Mouse (Mus musculus) heart, adult 2 months (tissue): ENCODE results near the gene Specc1. TPM values are rescaled to one million over a fixed set of nuclear protein-coding genes. Genes with fewer than 3 reads are reported as not detected.

Source experiments
- DNase-seq, 2 experiments: peaks; one replicate each; pipeline ENCODE4 v3.0.0; 2021
- H3K27ac ChIP-seq: fragments of 200-600 bp; 2 replicates; pipeline ENCODE4 v1.8.1; 2022
- H3K27me3 ChIP-seq: fragments of 200-500 bp; 2 replicates; pipeline ENCODE4 v1.6.1; 2012; ENCODE audit warnings: mild to moderate bottlenecking, low read length, inconsistent platforms, mixed read lengths; ENCODE audit not compliant: control insufficient read depth, insufficient read depth
- H3K36me3 ChIP-seq: fragments of 200-500 bp; 2 replicates; pipeline ENCODE4 v1.6.1; 2012; ENCODE audit warnings: low read length, inconsistent platforms; ENCODE audit not compliant: control insufficient read depth, insufficient read depth
- H3K4me1 ChIP-seq: fragments of 200-500 bp; 2 replicates; pipeline ENCODE4 v1.6.1; 2011; ENCODE audit warnings: low read length; ENCODE audit not compliant: control insufficient read depth, insufficient read depth
- H3K4me3 ChIP-seq: fragments of 200-600 bp; 2 replicates; pipeline ENCODE4 v1.8.1; 2022
- H3K79me2 ChIP-seq: fragments of 200-500 bp; replicated peaks from 2 replicates; pipeline ENCODE4 v1.6.1; 2012; ENCODE audit warnings: mild to moderate bottlenecking, inconsistent platforms, low read length, moderate library complexity, mixed read lengths; ENCODE audit not compliant: control insufficient read depth, insufficient read depth
- H3K9ac ChIP-seq: fragments of 200-500 bp; 2 replicates; pipeline ENCODE4 v1.6.1; 2012; ENCODE audit warnings: low read depth, mild to moderate bottlenecking, control low read depth, inconsistent platforms, low read length, mixed read lengths
- CTCF ChIP-seq: fragments of 200-600 bp; IDR thresholded peaks from 2 replicates; pipeline ENCODE4 v1.8.1; 2022; ENCODE audit warnings: antibody characterized with exemption, mild to moderate bottlenecking, moderate library complexity
- EP300 ChIP-seq: fragments of 200-500 bp; IDR thresholded peaks from 2 replicates; pipeline ENCODE4 v1.6.1; 2011; ENCODE audit warnings: low read depth, low read length, control low read depth; ENCODE audit not compliant: insufficient read depth
- POLR2A ChIP-seq: fragments of 200-500 bp; IDR thresholded peaks from 2 replicates; pipeline ENCODE4 v1.6.1; 2011; ENCODE audit warnings: mild to moderate bottlenecking, low read depth, low read length, control low read depth; ENCODE audit not compliant: insufficient read depth
- WGBS: fragments of 180-500 bp; shearing (Covaris S2); methylation state at CpG from one replicate; pipeline ENCODE4 v1.1.7; 2018; 5-methylcytosine and 5-hydroxymethylcytosine counted together
- intact Hi-C: fragments of 180-260 bp; cut with DNase I; formaldehyde crosslinking; loops from one replicate; pipeline ENCODE4 v1.15.1; 2025
- polyA plus RNA-seq: library from polyadenylated mRNA; depleted of rRNA; stranded (reverse); fragments of >200 nt; gene quantifications from 2 replicates; pipeline ENCODE4 v1.2.3, GENCODE M21; 2012
- total RNA-seq, 2 experiments: library from RNA; stranded (reverse); gene quantifications; 2 replicates each; pipeline ENCODE4 v1.2.3; 2021

Gene Specc1
- total and polyA plus RNA-seq, 3 experiments, result 3.5 to 21.6 (median 4.6) TPM

GRCm38 (mm10) chr11:62166503-62166902 is 209.9 kb downstream of the Specc1 start:
- H3K36me3 ChIP-seq, result no peaks in the 10 kb centered on the region
- no peaks in the 10 kb centered on the region for H3K79me2 ChIP-seq
- no peak for DNase-seq
- intact Hi-C loops, result no loop called here
- H3K4me3 ChIP-seq, result no peak overlapping the region
- no peak overlapping the region for H3K27ac ChIP-seq
- TF ChIP-seq EP300 (no peak), POLR2A (no peak), CTCF (no peak)
- WGBS, result 87% methylated on average over 3 of the region's 3 CpGs
- no peak overlapping the region for H3K9ac ChIP-seq
- H3K27me3 ChIP-seq, result no peaks in the 10 kb centered on the region
- H3K4me1 ChIP-seq, result no peaks in the 10 kb centered on the region

GRCm38 (mm10) chr11:62168146-62168545 is 211.6 kb downstream of the Specc1 start:
- WGBS, result 93% methylated on average over 3 of the region's 3 CpGs
- Histone ChIP-seq H3K27me3 (no peaks in the 10 kb centered on the region), H3K4me1 (no peaks in the 10 kb centered on the region), H3K27ac (no peak overlapping the region), H3K36me3 (no peaks in the 10 kb centered on the region), H3K9ac (no peak overlapping the region), H3K4me3 (no peak overlapping the region), H3K79me2 (no peaks in the 10 kb centered on the region)
- DNase-seq, result no peak
- intact Hi-C loops, result no loop called here
- no peak for TF ChIP-seq CTCF
- TF ChIP-seq POLR2A, result no peak
- TF ChIP-seq EP300, result no peak

- H3K9ac ChIP-seq, result no peak overlapping the region
- H3K4me1 ChIP-seq, result no peaks in the 10 kb centered on the region
- H3K27me3 ChIP-seq, result no peaks in the 10 kb centered on the region
- H3K4me3 ChIP-seq, result no peak overlapping the region
- intact Hi-C loops, result no loop called here
- H3K27ac ChIP-seq, result no peak overlapping the region
- no peaks in the 10 kb centered on the region for H3K36me3 ChIP-seq
- 83% methylated on average over 10 of the region's 10 CpGs for WGBS
- no peak for DNase-seq
- TF ChIP-seq EP300, result no peak
- TF ChIP-seq POLR2A, result no peak
- TF ChIP-seq CTCF, result no peak
- no peaks in the 10 kb centered on the region for H3K79me2 ChIP-seq
Observed at GRCm38 (mm10) chr11:62177395-62178113, 221.0 kb downstream of the Specc1 start.

GRCm38 (mm10) chr11:62180791-62181190 is 224.2 kb downstream of the Specc1 start:
- DNase-seq, result no peak
- Histone ChIP-seq H3K9ac (no peak overlapping the region), H3K27ac (no peak overlapping the region), H3K4me3 (no peak overlapping the region), H3K4me1 (no peaks in the 10 kb centered on the region), H3K79me2 (no peaks in the 10 kb centered on the region), H3K36me3 (no peaks in the 10 kb centered on the region), H3K27me3 (no peaks in the 10 kb centered on the region)
- intact Hi-C loops, result no loop called here
- 91% methylated on average over 6 of the region's 6 CpGs for WGBS
- TF ChIP-seq POLR2A (no peak), CTCF (no peak), EP300 (no peak)

GRCm38 (mm10) chr11:62184900-62185299 is 228.3 kb downstream of the Specc1 start:
- Histone ChIP-seq H3K9ac (no peak overlapping the region), H3K27ac (no peak overlapping the region), H3K27me3 (no peaks in the 10 kb centered on the region), H3K79me2 (no peaks in the 10 kb centered on the region), H3K36me3 (no peaks in the 10 kb centered on the region), H3K4me1 (no peaks in the 10 kb centered on the region), H3K4me3 (no peak overlapping the region)
- WGBS, result 52% methylated on average over 4 of the region's 4 CpGs
- intact Hi-C loops, result no loop called here
- TF ChIP-seq CTCF (no peak), EP300 (no peak), POLR2A (no peak)
- DNase-seq, result no peak

DNA sequence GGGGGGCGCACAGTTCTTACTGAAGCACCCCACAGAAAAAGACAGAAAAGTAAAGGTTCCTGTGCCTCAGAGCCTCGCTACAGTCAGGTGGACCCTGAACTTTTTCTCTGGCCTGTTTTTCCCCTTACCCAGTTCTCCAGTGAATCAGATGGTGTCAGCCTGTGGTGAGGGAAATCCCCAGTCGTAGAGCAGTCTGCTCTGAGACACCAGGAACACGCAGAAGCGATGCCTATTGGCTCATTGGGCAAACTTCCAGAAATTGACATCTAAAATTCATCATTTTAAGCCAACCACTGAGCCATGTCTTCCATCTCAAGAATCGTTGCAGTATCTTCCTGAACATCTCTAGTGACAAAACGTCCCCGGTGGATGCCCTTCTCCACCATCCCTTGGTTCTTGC is 230.5 kb downstream of the Specc1 start:
- intact Hi-C loops, result no loop called here
- WGBS, result 77% methylated on average over 8 of the region's 8 CpGs
- H3K79me2 ChIP-seq, result no peaks in the 10 kb centered on the region

More for the DNA sequence above, 230.5 kb downstream of the Specc1 start:
- Histone ChIP-seq H3K9ac (no peak overlapping the region), H3K4me1 (no peaks in the 10 kb centered on the region), H3K4me3 (no peak overlapping the region), H3K27ac (no peak overlapping the region), H3K27me3 (no peaks in the 10 kb centered on the region), H3K36me3 (no peaks in the 10 kb centered on the region)
- TF ChIP-seq POLR2A (no peak), CTCF (no peak), EP300 (no peak)
- no peak for DNase-seq
